Mouse (Mus musculus): ENCODE measurements around the gene Rpgr.

GRCm38 (mm10) chrX:10080385-10080784, 136.3 kb downstream of the Rpgr start:
- TF ChIP-seq CTCF (IDR thresholded peaks at IDR 0.05; ENCODE audit: insufficient read depth, low read depth, low read length): no peak
- TF ChIP-seq POLR2A (IDR thresholded peaks at IDR 0.05; ENCODE audit: insufficient read depth, low read depth, low read length): no peak
